Mouse (Mus musculus) heart, embryonic 13.5 days (tissue): ENCODE results near the gene Nap1l1. TPM values are rescaled to one million over a fixed set of nuclear protein-coding genes. Genes with fewer than 3 reads are reported as not detected.

ENCODE experiments used
- ATAC-seq: fragments of 200-750 bp; cut with Nextera tagmentation; 2 replicates; pipeline ENCODE4 v1.8.0; 2017; ENCODE audit warnings: moderate TSS enrichment; ENCODE audit not compliant: insufficient number of reproducible peaks, low FRiP score, low TSS enrichment; ENCODE audit errors: extremely low read depth
- H3K27ac ChIP-seq: fragments of 300-500 bp; sonication (generic); replicated peaks from 2 replicates; pipeline ENCODE4 v1.5.1; 2015; ENCODE audit warnings: moderate library complexity, mild to moderate bottlenecking, inconsistent platforms
- H3K27me3 ChIP-seq: fragments of 300-500 bp; sonication (generic); replicated peaks from 2 replicates; pipeline ENCODE4 v1.6.1; 2015; ENCODE audit warnings: mild to moderate bottlenecking, inconsistent platforms
- H3K36me3 ChIP-seq: fragments of 300-500 bp; sonication (generic); 2 replicates; pipeline ENCODE4 v1.6.1; 2015; ENCODE audit warnings: mild to moderate bottlenecking, inconsistent platforms
- H3K4me1 ChIP-seq: fragments of 300-500 bp; sonication (generic); 2 replicates; pipeline ENCODE4 v1.6.1; 2015; ENCODE audit warnings: inconsistent platforms
- H3K4me2 ChIP-seq: fragments of 300-500 bp; sonication (generic); 2 replicates; pipeline ENCODE4 v1.6.1; 2015; ENCODE audit warnings: inconsistent platforms, mild to moderate bottlenecking, moderate library complexity
- H3K4me3 ChIP-seq: fragments of 300-500 bp; sonication (generic); 2 replicates; pipeline ENCODE4 v1.5.1; 2015; ENCODE audit warnings: moderate library complexity, mild to moderate bottlenecking, inconsistent platforms
- H3K9ac ChIP-seq: fragments of 300-500 bp; sonication (generic); 2 replicates; pipeline ENCODE4 v1.6.1; 2015; ENCODE audit warnings: inconsistent platforms, mild to moderate bottlenecking, moderate library complexity
- H3K9me3 ChIP-seq: fragments of 300-500 bp; sonication (generic); 2 replicates; pipeline ENCODE4 v1.6.1; 2016; ENCODE audit warnings: inconsistent platforms
- WGBS: fragments of 180-500 bp; shearing (Covaris S2); methylation state at CpG from one replicate; pipeline ENCODE4 v1.1.7; 2015; ENCODE audit warnings: mixed read lengths; 5-methylcytosine and 5-hydroxymethylcytosine counted together
- polyA plus RNA-seq: library from polyadenylated mRNA; unstranded; fragments of >200 nt; fragmentation: Nextera tagmentation; extraction: Ambion mirVana; gene quantifications from 2 replicates; pipeline ENCODE4 v1.2.1, GENCODE M21; 2015

The Nap1l1 gene
- polyA plus RNA-seq, 1 experiment from 2014 or later = 135 TPM

DNA sequence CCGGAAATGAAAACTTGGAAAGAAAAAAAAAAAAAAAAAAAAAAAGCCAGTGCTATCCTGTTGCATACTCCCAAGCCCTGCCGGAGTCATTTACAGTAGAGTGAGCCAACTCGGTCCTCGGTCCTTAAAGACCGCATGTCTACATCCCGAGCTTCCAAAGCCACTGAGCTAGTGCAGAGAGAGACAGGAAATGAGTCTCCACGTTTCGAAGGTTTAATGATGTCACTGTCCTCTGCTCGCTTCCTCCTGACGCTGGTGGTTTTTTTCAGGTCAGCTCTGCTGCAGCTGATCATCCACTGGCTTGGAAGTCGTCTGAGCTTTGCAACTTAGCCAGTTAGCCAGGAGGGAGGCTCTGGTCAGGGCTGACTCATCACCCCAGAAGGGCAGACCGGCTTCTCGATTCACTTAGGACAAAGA, 43.2 kb downstream of the Nap1l1 start:
- peak overlapping the region; percentile 59; the same call in 1 of the 2 replicates for H3K27ac ChIP-seq
- H3K9me3 ChIP-seq = no peaks in the 10 kb centered on the region
- no peak overlapping the region for H3K4me3 ChIP-seq
- H3K4me1 ChIP-seq = peaks cover 62% of the 10 kb centered on the region
- H3K4me2 ChIP-seq = peak overlapping the region; percentile 3
- H3K27me3 ChIP-seq = no peaks in the 10 kb centered on the region
- ATAC-seq = no peak
- 35% methylated on average over 13 of the region's 13 CpGs for WGBS
- H3K36me3 ChIP-seq = no peaks in the 10 kb centered on the region
- no peak overlapping the region for H3K9ac ChIP-seq

DNA sequence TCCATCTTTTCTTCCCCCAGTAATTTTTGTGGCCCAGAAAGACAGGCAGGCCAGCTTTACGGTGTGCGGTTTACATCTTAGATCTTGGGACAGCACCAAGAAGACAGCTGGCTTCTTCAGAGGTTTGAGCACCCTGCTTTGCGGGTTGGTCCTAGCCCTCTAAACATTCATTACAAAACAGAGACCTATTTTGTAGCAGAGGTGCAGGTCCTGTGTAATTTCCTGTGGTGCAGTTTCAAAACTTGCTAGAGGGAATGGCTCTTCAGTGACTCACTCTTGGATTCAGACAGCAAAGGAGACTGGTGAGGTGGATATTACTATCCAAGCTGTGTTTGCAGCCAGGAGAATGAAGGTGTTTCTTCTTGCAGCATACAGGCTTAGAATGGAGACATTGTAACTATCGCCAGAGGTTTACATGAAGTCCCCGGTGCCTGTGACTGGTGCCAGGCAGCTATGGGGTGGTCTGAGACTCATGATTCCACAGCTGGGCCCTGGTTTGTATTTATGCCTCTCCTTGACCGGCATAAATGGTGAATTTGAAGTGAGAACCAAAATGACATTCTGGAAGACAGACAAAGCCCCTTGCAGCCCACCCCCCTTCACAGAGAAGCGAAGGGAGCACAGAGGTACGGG, 43.9 kb downstream of the Nap1l1 start:
- Histone ChIP-seq H3K9me3 (no peaks in the 10 kb centered on the region), H3K9ac (no peak overlapping the region), H3K27ac (peak overlapping the region; percentile 59), H3K27me3 (no peaks in the 10 kb centered on the region), H3K4me3 (no peak overlapping the region), H3K36me3 (no peaks in the 10 kb centered on the region), H3K4me2 (no peak overlapping the region), H3K4me1 (peaks cover 60% of the 10 kb centered on the region)
- ATAC-seq = no peak
- WGBS = 75% methylated on average over 8 of the region's 8 CpGs

DNA sequence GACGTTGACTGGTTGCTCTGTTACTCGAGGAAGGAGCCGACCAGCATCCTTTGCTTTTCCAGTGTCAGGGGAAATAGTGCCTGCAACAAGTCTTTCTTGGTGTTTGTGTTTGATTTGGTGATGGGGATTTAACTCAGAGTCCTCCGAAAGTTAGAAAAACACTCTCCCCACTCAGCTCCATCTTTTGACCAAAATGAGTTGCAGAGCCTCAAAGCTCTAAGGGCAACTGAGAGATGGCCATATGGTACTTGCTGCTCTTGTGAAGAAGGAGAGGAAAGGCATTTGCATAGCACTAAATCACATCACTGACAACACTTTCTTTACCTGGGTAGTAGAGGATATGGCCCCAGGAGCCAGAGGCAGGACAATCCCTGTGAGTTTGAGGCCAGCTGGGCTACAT, 45.3 kb downstream of the Nap1l1 start:
- WGBS = 79% methylated on average over 4 of the region's 4 CpGs
- H3K27ac ChIP-seq = no peak overlapping the region
- peaks cover 54% of the 10 kb centered on the region for H3K4me1 ChIP-seq
- no peak overlapping the region for H3K4me2 ChIP-seq
- H3K9me3 ChIP-seq = no peaks in the 10 kb centered on the region
- no peak for ATAC-seq
- H3K36me3 ChIP-seq = no peaks in the 10 kb centered on the region
- no peak overlapping the region for H3K9ac ChIP-seq
- H3K27me3 ChIP-seq = no peaks in the 10 kb centered on the region
- no peak overlapping the region for H3K4me3 ChIP-seq

DNA sequence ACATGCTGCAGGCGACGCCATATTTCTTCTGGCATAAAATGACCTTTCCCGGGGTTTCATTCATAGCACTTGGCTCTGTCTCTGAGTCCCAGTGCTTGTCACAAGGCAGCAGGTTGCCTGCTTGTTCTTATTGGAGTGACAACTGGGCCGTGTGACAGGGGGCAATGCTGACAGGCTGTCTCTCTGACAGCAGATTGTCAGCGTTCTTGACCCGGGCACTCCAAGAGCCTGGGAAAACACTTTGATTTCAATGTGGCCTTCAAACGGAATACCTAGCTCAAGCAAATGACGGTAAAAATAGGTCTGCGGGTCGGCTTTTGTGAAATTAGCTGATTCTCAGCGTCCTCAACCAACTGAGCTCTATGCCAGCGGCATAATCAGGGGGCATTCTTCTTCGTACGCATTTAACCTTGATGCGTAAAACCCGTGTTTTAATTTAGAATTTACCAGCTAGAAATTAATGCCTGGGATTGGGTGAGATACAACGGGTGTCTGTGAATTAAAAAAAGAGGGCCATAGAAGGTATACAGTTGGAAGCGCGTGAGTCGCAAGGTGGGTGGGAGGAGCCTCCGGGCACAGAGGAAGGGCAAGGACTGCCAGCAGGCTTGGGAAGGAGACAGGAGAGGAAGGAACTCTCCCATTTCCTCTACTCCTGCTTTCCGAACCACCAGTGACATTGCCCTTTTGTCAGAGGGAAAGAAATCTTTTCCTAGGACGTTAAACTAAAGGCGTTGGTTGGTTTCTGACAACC, 46.8 kb downstream of the Nap1l1 start:
- Histone ChIP-seq H3K4me1 (peaks cover 53% of the 10 kb centered on the region), H3K4me3 (peak overlapping the region; percentile 43), H3K27me3 (no peaks in the 10 kb centered on the region), H3K36me3 (no peaks in the 10 kb centered on the region), H3K4me2 (peak overlapping the region; percentile 65), H3K27ac (peak overlapping the region; percentile 87), H3K9me3 (no peaks in the 10 kb centered on the region), H3K9ac (peak overlapping the region; percentile 71)
- ATAC-seq = no peak; the same call in 1 of the 2 replicates
- WGBS = 27% methylated on average over 24 of the region's 24 CpGs

DNA sequence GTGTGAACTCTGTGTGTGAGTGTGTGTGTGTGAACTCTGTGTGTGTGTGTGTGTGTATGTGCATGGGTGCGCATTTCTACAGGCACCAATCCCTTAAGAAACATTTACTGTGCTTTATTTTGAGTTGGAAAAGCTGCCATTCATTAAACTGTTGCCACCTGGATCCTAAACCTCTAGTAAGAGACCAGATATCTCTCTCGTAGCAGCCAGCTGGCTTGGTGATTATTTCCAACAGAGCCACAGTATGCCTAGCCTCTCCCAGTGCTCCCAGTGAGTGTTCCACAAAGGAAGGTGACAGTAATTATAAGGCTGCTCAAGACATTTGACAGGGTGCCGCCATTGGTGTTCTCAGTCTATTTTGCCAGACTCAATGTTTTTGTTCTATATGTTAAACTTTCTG, 47.6 kb downstream of the Nap1l1 start:
- 0 out of 2 replicates have a peak overlapping the region, but pooled peaks have one; percentile 65 for H3K4me2 ChIP-seq
- H3K9me3 ChIP-seq = no peaks in the 10 kb centered on the region
- H3K27me3 ChIP-seq = no peaks in the 10 kb centered on the region
- no peak overlapping the region for H3K4me3 ChIP-seq
- 0 out of 2 replicates have a peak overlapping the region, but pooled peaks have one; percentile 45 for H3K27ac ChIP-seq
- peaks cover 45% of the 10 kb centered on the region for H3K4me1 ChIP-seq
- no peaks in the 10 kb centered on the region for H3K36me3 ChIP-seq
- no peak overlapping the region for H3K9ac ChIP-seq
- WGBS = 67% methylated on average over 3 of the region's 3 CpGs
- ATAC-seq = no peak

DNA sequence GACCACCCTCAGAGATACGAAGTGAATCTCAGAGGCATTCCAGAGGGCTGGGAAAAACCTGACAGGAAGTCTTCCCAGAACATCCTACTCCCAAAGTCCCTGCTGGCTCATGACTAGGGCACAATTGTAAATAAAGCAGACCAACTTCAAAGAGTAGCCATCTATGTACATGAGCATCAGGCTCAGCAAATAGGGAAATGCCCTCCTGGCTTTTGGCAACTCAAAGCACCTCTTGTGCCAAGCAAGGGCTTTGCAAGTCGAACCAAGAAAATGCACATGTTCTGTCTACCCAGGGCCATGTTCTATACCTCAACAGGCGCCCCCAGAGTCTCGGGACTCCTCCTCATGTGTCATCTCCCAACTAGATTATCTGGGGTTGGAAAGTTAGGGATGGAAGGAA, 48.6 kb downstream of the Nap1l1 start:
- H3K9me3 ChIP-seq = no peaks in the 10 kb centered on the region
- WGBS = 51% methylated on average over 4 of the region's 4 CpGs
- no peak overlapping the region for H3K27ac ChIP-seq
- H3K4me2 ChIP-seq = no peak overlapping the region
- no peak for ATAC-seq
- no peaks in the 10 kb centered on the region for H3K36me3 ChIP-seq
- H3K27me3 ChIP-seq = no peaks in the 10 kb centered on the region
- peaks cover 37% of the 10 kb centered on the region for H3K4me1 ChIP-seq
- H3K9ac ChIP-seq = no peak overlapping the region
- no peak overlapping the region for H3K4me3 ChIP-seq

DNA sequence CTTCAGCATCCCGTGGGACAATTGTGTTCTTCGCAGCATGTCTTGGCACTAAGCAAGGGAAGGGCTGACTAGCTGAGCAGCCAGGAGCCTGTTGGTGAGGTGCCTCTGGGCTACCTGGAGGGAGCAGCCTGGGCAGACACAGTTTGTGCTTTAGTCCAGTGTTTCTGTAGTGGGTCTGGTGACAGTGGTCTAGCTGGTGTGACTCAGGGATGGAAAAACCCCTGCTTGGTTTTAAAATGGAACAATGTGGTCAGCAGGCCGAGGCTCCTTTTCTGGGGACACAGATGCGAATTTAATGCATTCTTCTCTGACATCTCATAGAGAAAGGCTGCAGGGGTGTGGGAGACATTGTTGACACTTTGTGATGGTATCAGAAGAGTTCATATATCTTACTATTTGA, 49.2 kb downstream of the Nap1l1 start:
- Histone ChIP-seq H3K27ac (no peak overlapping the region), H3K4me2 (no peak overlapping the region), H3K4me3 (no peak overlapping the region), H3K36me3 (no peaks in the 10 kb centered on the region), H3K4me1 (peaks cover 34% of the 10 kb centered on the region), H3K27me3 (no peaks in the 10 kb centered on the region), H3K9ac (no peak overlapping the region), H3K9me3 (no peaks in the 10 kb centered on the region)
- WGBS = 71% methylated on average over 4 of the region's 4 CpGs
- no peak for ATAC-seq

DNA sequence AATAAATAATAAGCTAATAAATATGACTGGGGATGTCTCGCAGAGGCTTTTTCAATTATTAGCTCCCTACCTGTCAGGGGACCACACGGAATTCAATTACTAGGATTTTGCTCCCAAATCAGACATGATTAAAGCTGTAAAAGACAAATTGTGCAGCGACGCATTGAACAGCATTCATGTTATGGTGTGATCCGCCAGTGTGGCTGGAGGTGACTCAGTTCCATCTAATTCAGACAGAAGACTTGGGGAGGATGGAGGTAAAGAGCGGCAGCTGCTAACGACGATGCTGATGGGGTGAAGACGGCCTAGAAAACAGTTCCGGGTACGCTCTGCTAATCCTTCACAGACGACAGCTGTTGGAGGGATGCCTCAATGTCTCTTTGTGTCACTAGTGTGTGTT, 50.9 kb downstream of the Nap1l1 start:
- H3K27me3 ChIP-seq = no peaks in the 10 kb centered on the region
- WGBS = 83% methylated on average over 12 of the region's 12 CpGs
- H3K9me3 ChIP-seq = no peaks in the 10 kb centered on the region
- H3K4me2 ChIP-seq = no peak overlapping the region
- ATAC-seq = no peak
- H3K9ac ChIP-seq = no peak overlapping the region
- H3K4me1 ChIP-seq = peaks cover 37% of the 10 kb centered on the region
- H3K27ac ChIP-seq = no peak overlapping the region
- H3K36me3 ChIP-seq = no peaks in the 10 kb centered on the region
- H3K4me3 ChIP-seq = no peak overlapping the region

DNA sequence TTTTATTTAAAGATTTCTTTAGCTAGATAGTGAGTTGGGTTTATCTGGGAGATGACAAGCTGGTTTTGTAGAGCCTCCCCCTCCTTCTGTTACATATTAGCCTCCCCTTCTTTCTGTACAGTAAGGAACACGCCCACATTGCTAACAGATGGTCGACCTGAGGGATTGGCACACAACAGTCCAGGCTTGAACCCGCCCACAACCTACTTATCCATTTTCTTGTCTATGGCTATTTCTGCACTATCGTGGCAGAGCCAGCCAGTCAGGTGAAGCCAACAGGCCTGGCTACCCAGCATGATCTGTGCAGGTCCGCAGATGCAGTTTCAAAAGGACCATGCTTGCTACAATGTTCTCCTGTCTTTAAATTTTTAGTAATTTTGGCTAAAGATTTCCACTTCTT, 54.0 kb downstream of the Nap1l1 start:
- Histone ChIP-seq H3K4me1 (peaks cover 23% of the 10 kb centered on the region), H3K4me2 (no peak overlapping the region), H3K36me3 (no peaks in the 10 kb centered on the region), H3K9ac (no peak overlapping the region), H3K4me3 (no peak overlapping the region), H3K27me3 (no peaks in the 10 kb centered on the region), H3K27ac (no peak overlapping the region), H3K9me3 (no peaks in the 10 kb centered on the region)
- WGBS = 78% methylated on average over 5 of the region's 5 CpGs
- ATAC-seq = no peak

DNA sequence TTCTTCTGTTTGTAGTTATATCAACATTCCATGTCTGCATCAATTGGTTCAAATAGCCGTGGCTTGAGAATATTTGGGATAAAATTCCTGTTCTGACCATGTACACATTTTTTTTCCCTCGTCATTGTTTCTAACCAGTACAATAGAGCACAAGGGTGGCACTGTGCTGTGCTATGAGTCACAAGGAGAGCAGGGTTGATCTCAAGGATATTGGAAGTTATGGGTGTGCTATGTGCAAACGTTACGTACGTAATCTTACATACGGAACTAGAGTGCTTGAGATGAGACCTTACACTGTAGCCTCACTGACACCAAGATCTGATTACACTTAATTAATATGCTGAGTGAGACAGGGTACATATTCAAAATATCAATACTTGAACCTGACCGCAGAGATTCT, 54.6 kb downstream of the Nap1l1 start:
- no peaks in the 10 kb centered on the region for H3K27me3 ChIP-seq

DNA sequence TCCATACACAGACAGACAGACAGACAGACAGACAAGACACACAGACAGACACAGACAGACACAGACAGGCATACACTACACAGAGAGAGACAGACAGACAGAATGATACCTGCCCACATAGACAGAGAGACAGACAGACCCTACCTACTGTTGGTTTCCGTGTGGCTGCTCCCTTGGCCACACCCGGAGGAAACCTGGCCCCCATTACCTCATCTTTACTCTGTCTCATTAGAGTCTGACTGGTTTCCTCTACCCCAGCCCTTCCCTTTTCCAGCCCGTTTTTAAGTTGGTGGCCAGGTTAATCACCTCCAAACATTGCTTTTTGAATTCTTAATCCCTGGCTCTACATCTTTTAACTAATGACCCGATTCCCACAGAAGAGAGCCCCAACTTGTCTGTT, 55.3 kb downstream of the Nap1l1 start:
- H3K4me3 ChIP-seq = no peak overlapping the region
- H3K36me3 ChIP-seq = no peaks in the 10 kb centered on the region
- H3K4me2 ChIP-seq = no peak overlapping the region
- 69% methylated on average over 4 of the region's 4 CpGs for WGBS
- no peak for ATAC-seq
- no peaks in the 10 kb centered on the region for H3K27me3 ChIP-seq
- H3K4me1 ChIP-seq = peaks cover 27% of the 10 kb centered on the region
- no peak overlapping the region for H3K9ac ChIP-seq
- H3K9me3 ChIP-seq = no peaks in the 10 kb centered on the region
- H3K27ac ChIP-seq = no peak overlapping the region

More for the DNA sequence above, 54.6 kb downstream of the Nap1l1 start:
- H3K4me1 ChIP-seq = peaks cover 26% of the 10 kb centered on the region
- H3K27ac ChIP-seq = no peak overlapping the region
- ATAC-seq = no peak
- no peak overlapping the region for H3K9ac ChIP-seq
- 82% methylated on average over 7 of the region's 7 CpGs for WGBS
- H3K4me2 ChIP-seq = no peak overlapping the region
- no peak overlapping the region for H3K4me3 ChIP-seq
- no peaks in the 10 kb centered on the region for H3K36me3 ChIP-seq
- H3K9me3 ChIP-seq = no peaks in the 10 kb centered on the region

DNA sequence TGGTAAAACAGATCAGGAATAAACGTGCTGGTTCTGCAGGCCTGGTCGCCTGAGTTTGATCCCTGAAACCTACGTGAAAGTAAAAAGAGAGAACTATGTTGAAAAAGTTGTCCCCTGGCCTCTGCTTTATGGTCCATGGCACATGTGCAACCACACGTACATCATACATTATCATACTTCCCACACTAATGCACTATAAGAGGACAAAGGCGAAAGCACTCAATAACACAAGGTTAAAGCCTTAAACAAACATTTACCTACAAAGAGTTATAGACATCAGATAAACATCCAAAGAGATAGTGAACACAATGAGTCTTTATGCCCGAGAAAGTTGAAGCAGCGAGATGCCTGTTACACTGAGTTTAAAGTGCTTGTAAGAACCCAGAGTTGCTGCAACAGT, 57.4 kb downstream of the Nap1l1 start:
- no peak for ATAC-seq
- 75% methylated on average over 7 of the region's 7 CpGs for WGBS
- no peaks in the 10 kb centered on the region for H3K9me3 ChIP-seq

More for the DNA sequence above, 57.4 kb downstream of the Nap1l1 start:
- Histone ChIP-seq H3K4me1 (peaks cover 35% of the 10 kb centered on the region), H3K4me3 (no peak overlapping the region), H3K27me3 (no peaks in the 10 kb centered on the region), H3K4me2 (no peak overlapping the region), H3K36me3 (no peaks in the 10 kb centered on the region), H3K27ac (no peak overlapping the region), H3K9ac (no peak overlapping the region)
